Mouse (Mus musculus) 3134 (cell line): Measurements from ENCODE around the gene Gp6.
A peak's percentile ranks its signal among the peaks of the same experiment; 100 is the strongest.
"Not testable (repeated sequence)": the region's sequence is repeated elsewhere in the genome, so short reads cannot be mapped to it uniquely, and the experiment has no call there.

Experiments used
- DNase-seq: peaks from one replicate; pipeline ENCODE4 v3.0.0-alpha.2; 2011; ENCODE audit warnings: low spot score; ENCODE audit not compliant: insufficient read length; ENCODE audit errors: extremely low read depth

Gene Gp6

GRCm38 (mm10) chr7:4397730-4398129 lies at the start of gene Gp6:
TSS of gene Gp6 (minus strand) at chr7:4397744.
- no peak for DNase-seq

GRCm38 (mm10) chr7:4447138-4447537 lies 49.6 kb upstream of the Gp6 start:
- no peak for DNase-seq

DNA sequence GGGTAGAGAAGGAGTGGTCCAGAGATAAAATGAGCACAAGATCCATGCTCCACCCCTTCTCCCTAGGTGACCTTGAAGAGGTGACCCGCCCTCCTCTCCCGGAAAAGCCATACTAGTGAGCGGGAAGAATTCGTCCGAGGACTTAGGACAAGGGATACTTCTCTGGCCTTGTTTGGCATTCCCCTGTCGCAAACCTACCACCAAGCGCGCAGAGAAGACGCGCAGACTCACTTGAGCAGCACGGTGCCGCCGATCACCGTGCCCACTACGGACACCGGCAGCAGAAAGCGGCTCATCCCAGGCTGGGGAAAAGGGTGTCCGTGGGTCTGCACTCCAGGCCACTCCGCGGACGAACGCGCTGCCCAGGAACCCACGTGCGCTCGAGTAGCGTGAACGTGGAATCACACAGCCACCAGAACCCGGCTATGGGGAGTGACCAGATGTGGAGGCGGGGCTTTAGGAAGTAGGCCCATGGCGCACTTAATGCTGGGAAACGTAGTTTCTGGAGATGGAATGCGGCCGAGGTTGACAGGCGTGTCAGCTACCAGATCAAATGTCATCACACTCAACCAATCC lies 47.8 kb upstream of the Gp6 start, which contains the start of gene Rdh13:
TSS of gene Rdh13 (minus strand) at position 434 of the 576 bp plus-strand sequence.
- peak; percentile 90 for DNase-seq

GRCm38 (mm10) chr7:4440549-4440948 lies 43.0 kb upstream of the Gp6 start:
- DNase-seq: no peak

- no peak for DNase-seq
These were observed 40.2 kb upstream of the Gp6 start for GRCm38 (mm10) chr7:4437721-4438120.

DNA sequence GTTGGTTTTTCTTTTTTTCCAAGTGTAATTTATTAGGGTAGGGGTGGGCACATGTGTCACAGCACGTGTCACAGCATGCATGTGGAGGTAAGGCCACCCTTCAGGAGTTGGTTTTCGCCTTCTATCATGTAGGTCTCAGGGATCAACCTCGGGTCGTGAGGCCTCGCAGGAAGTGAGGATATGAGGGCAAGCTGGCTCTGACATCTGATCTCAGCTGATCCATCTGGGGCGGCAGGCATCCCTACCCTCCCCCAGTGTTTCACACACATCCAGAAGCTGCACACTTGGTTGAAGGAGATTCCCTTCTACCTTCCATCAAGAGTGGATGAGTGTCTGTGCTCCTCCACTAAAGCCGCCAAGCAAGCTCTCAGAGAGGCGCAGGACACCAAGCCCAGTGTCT lies 34.5 kb upstream of the Gp6 start:
- no peak for DNase-seq

DNA sequence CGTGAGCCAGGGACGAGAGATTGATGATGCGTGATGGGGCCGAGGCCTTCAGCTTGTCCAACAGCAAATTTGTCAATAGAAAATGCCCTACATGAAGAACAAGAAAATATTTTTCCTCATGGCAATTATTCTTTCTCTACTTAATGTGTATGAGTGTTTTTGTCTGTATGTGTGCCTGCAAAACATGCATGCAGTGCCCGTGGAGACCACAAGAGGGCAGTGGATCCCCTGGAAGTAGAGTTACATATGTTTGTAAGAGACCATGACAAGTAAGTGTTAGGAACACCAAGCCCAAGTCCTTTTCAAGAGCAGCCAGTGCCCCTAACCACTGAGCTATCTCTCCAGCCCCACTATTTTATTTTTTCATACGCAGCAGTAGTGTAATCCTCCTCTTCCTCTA lies 34.0 kb upstream of the Gp6 start:
- DNase-seq: peak; percentile 36

DNA sequence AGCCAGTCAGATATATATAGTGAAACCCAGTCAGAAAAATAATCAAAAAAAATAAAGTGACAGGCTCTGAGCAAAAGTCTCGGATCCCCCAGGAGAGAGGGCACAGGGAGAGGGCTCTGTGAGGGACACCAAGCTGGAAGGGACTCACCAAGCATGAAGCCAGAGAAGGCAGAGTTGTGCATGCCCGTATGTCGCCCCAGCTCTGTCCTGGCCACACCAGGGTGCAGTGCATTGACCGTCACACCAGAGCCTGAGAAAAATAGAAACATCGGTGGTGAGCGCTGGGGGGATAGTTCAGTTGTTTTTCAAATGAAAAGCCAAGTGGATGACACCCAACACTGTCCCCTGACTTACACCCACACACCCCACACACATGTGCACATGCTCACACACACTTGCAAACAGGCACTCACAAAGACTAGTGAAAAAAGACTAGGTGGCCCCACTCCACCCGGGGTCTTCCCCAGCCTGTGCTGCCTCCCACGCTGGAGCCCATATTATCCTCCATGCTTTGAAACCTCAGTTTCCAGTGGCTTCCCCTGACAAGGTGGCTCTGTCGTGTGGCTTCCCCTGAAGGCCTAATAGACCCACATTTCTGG lies 32.8 kb upstream of the Gp6 start:
- DNase-seq: no peak

GRCm38 (mm10) chr7:4427161-4427912 lies 29.8 kb upstream of the Gp6 start:
- DNase-seq: peak; percentile 52

GRCm38 (mm10) chr7:4420230-4420629 lies 22.7 kb upstream of the Gp6 start:
- DNase-seq: no peak

GRCm38 (mm10) chr7:4419681-4420080 lies 22.1 kb upstream of the Gp6 start:
- no peak for DNase-seq

DNA sequence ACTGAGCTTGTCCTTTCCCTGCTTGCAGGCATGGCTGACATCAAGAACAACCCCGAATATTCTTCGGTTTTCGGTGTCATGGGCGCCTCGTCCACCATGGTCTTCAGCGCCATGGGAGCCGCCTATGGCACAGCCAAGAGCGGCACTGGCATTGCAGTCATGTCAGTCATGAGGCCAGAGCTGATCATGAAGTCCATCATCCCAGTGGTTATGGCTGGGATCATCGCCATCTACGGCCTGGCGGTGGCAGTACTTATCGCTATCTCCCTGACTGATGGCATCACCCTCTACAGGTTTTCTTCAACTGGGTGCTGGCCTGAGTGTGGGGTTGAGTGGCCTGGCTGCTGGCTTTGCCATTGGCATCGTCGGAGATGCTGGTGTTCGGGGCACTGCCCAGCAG lies 14.9 kb upstream of the Gp6 start:
- not testable (repeated sequence) for DNase-seq

DNA sequence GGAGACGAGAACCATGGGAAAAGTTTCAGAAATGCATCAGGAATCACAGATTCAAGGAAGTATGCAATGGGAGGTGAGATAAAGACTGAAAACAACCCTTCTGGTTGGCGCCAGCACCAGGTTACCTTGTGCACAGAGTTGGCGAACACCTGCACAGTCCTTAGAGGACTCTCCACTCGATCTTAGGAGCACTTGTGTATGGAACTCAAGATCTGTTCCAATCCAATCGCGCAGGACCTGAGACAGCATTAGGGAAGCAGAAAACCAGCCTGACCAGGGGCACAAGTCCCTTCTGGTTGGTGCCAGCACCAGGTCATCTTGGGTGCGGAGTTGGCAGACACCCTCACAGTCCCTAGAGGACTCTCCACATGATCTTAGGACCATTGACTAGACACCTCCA lies 24.0 kb downstream of the Gp6 start:
- DNase-seq: no peak

GRCm38 (mm10) chr7:4337509-4337908 lies 60.0 kb downstream of the Gp6 start, which contains the start of gene Ncr1:
TSS of gene Ncr1 (plus strand) at chr7:4337724.
- no peak for DNase-seq

GRCm38 (mm10) chr7:4323301-4323700 lies 74.2 kb downstream of the Gp6 start:
- no peak for DNase-seq
